Mouse (Mus musculus): Measurements from ENCODE around the gene Nkx2-3. TPM values are rescaled to one million over a fixed set of nuclear protein-coding genes. Genes with fewer than 3 reads are reported as not detected.

Gene Nkx2-3
- polyA plus RNA-seq, 1 experiment from 2014 or later, result 1.0 TPM

DNA sequence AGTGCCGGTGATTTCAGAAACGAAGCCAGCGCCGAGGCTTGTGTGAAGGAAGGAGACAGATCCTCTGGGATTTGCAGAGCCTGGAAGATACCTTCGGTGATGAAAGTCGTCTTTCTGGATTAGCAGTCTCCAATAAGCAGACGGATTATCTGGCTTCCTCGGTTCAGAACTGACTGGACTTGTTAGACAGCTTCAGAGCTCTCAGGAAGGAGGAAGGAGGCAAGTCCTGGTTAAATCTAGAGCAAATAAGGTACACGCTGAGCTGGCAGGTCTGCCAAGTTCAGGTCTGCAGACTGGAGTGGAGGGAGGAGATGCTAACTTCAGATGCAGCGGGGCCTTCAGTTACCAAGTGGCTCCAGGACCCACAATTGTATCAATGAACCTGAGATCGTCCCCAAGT, 29.7 kb downstream of the Nkx2-3 start:
- ATAC-seq, result no peak
- H3K9me3 ChIP-seq, result no peaks in the 10 kb centered on the region
- H3K4me2 ChIP-seq (replicated peaks), result no peak overlapping the region
- WGBS, result 68% methylated on average over 11 of the region's 11 CpGs
- no peaks in the 10 kb centered on the region for H3K4me1 ChIP-seq (replicated peaks)
- no peak overlapping the region for H3K4me3 ChIP-seq (replicated peaks)
- H3K27me3 ChIP-seq, result peaks cover 3% of the 10 kb centered on the region; the same call in 1 of the 2 replicates
- H3K27ac ChIP-seq, result no peak overlapping the region
- no peaks in the 10 kb centered on the region for H3K36me3 ChIP-seq
- no peak overlapping the region for H3K9ac ChIP-seq (replicated peaks)

DNA sequence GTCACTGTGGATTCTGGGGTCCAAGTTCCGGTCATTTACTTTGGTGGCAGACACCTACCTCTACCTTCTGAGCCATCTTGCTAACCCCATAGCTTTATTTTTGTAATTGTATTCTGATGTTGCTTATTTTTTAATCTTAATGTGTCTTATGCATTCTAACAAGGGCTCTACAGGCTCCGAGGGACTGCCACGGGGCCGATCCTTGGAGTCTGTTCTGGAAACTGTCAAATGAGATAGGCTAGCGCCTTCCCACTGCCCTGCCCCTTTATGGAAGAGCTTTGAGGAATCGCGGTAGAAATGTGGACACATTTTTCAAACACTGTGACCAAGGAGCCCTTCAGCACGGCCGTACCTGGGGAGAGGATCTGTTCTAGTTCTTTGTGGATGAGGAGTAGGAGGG, 30.7 kb downstream of the Nkx2-3 start:
- peaks cover 3% of the 10 kb centered on the region; the same call in 1 of the 2 replicates for H3K27me3 ChIP-seq
- 86% methylated on average over 9 of the region's 9 CpGs for WGBS
- H3K9me3 ChIP-seq, result no peaks in the 10 kb centered on the region
- H3K4me1 ChIP-seq (replicated peaks), result no peaks in the 10 kb centered on the region
- H3K36me3 ChIP-seq, result no peaks in the 10 kb centered on the region
- no peak overlapping the region for H3K27ac ChIP-seq
- H3K4me2 ChIP-seq (replicated peaks), result no peak overlapping the region
- H3K9ac ChIP-seq (replicated peaks), result no peak overlapping the region
- H3K4me3 ChIP-seq (replicated peaks), result no peak overlapping the region
- ATAC-seq, result no peak

DNA sequence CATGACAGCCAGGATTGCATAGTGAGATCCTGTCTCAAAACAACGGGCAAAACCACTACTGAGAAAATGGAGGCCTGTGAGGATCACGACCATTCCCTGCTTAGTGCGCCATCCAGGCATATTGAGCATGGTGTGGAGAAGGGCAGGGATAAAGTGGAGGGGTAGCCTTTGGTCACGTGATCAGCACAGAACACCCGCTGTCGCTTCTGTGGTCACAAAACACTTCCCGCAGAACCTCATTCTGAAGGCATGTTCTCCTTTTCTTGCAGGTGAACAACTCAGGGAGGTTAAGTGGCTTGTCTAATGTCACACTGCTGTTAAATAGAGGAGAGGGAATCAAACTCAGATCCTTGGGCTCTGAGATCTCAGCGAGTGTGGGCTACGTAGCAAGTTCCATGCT, 33.4 kb downstream of the Nkx2-3 start:
- no peak for ATAC-seq
- H3K4me2 ChIP-seq (replicated peaks), result no peak overlapping the region
- WGBS, result 92% methylated on average over 9 of the region's 9 CpGs

DNA sequence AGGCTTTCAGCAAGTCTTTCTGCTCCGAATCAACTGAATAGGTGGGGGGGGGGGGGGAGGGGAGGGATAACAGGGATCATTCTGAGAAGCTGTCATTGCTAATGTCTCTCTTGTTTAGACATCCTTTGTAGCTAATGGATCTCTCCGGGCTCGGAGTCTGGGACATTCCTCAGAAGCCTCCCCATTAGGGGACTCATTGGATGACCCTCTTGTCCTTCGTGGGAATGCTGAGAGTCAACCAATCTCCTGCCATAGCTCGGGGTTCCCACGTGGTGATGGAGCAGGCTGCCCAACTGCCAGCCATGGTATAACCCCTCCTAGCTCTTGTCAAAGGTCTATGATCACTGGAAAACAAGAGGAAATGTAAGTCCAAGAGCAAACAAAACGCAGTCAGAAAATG, 34.7 kb downstream of the Nkx2-3 start:
- no peak overlapping the region for H3K4me3 ChIP-seq (replicated peaks)
- H3K27ac ChIP-seq, result no peak overlapping the region
- H3K36me3 ChIP-seq, result no peaks in the 10 kb centered on the region
- no peak for ATAC-seq
- no peaks in the 10 kb centered on the region for H3K9me3 ChIP-seq
- no peak overlapping the region for H3K9ac ChIP-seq (replicated peaks)
- WGBS, result 73% methylated on average over 7 of the region's 7 CpGs
- H3K4me2 ChIP-seq (replicated peaks), result no peak overlapping the region
- no peaks in the 10 kb centered on the region for H3K4me1 ChIP-seq (replicated peaks)
- H3K27me3 ChIP-seq, result peaks cover 4% of the 10 kb centered on the region; the same call in 1 of the 2 replicates

More for the DNA sequence above, 33.4 kb downstream of the Nkx2-3 start:
- Histone ChIP-seq H3K4me3 (replicated peaks) (no peak overlapping the region), H3K9me3 (no peaks in the 10 kb centered on the region), H3K9ac (replicated peaks) (no peak overlapping the region), H3K27ac (no peak overlapping the region), H3K36me3 (no peaks in the 10 kb centered on the region), H3K4me1 (replicated peaks) (no peaks in the 10 kb centered on the region), H3K27me3 (0 out of 2 replicates have a peak, but pooled peaks cover 3% of the 10 kb centered on the region)

DNA sequence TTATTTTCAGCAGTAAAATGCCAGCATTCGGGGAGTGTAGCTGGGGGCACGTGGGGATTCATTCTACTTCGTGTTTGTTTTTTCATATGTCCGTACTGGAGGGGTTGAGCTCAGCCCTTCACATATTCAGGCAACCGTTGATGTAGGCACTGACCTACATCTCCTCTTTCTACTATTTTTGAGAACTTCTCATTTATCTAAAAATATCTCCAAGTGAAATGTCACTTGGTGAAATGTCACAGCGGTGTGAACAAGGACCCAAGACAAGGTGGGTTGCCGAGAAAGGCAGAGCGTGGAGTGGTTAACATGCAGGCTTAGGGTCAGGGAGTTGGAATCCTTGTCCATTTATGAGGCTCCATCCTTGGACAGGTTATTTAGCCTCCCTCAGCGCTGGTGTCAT, 35.1 kb downstream of the Nkx2-3 start:
- Histone ChIP-seq H3K9ac (replicated peaks) (no peak overlapping the region), H3K4me3 (replicated peaks) (no peak overlapping the region), H3K27ac (no peak overlapping the region), H3K27me3 (peaks cover 4% of the 10 kb centered on the region; the same call in 1 of the 2 replicates), H3K4me2 (replicated peaks) (no peak overlapping the region), H3K9me3 (no peaks in the 10 kb centered on the region), H3K4me1 (replicated peaks) (no peaks in the 10 kb centered on the region), H3K36me3 (no peaks in the 10 kb centered on the region)
- 93% methylated on average over 9 of the region's 9 CpGs for WGBS
- ATAC-seq, result no peak

DNA sequence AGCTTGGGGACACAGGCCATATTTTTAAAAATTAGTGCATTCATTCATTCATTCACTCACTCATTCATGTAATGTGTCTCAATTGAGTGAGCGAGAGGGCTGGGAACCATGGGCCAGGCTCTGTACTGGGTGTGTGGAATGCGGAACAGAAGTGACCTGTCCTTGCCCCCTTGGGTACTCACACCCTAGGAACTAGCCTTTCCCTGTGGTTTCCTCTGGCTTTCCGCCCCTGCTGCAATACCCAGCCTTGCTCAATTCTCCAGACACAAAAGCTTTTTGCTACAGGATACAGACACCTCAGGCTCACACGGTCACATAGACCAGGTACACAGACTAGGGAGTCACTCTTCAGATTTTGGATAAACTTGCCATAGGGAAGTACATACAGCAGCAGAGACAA, 36.2 kb downstream of the Nkx2-3 start:
- Histone ChIP-seq H3K4me3 (replicated peaks) (no peak overlapping the region), H3K9ac (replicated peaks) (no peak overlapping the region), H3K4me1 (replicated peaks) (no peaks in the 10 kb centered on the region), H3K27ac (no peak overlapping the region), H3K36me3 (no peaks in the 10 kb centered on the region), H3K27me3 (peaks cover 4% of the 10 kb centered on the region; the same call in 1 of the 2 replicates), H3K4me2 (replicated peaks) (no peak overlapping the region), H3K9me3 (no peaks in the 10 kb centered on the region)
- WGBS, result 91% methylated on average over 4 of the region's 4 CpGs
- ATAC-seq, result no peak

DNA sequence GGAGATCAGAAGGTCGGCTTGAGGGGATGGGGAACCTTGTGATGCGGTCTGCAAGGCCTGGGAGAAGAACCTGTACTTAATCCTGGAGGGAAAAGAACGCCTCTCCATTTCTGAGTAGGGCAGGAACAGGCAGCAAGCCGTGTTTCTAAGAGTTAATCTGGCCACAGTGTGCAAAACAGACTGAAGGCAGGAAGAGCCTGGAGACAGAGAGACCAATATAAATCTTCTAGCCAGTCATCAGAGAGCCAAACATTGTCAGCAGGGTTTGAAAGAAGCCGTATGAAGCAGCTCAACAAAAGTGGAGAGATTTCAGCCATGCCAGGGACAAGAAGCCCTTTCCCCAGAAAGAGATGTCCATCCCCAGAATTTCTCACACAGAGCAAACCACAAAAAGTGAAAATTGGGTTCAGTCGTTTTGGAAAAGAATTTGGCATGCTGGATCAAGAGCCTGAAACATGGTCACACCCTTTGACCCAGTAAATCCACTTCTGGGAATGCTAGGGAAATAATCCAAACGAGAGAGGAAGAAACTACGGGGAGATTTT, 39.2 kb downstream of the Nkx2-3 start:
- H3K36me3 ChIP-seq, result no peaks in the 10 kb centered on the region
- WGBS, result 60% methylated on average over 8 of the region's 8 CpGs

DNA sequence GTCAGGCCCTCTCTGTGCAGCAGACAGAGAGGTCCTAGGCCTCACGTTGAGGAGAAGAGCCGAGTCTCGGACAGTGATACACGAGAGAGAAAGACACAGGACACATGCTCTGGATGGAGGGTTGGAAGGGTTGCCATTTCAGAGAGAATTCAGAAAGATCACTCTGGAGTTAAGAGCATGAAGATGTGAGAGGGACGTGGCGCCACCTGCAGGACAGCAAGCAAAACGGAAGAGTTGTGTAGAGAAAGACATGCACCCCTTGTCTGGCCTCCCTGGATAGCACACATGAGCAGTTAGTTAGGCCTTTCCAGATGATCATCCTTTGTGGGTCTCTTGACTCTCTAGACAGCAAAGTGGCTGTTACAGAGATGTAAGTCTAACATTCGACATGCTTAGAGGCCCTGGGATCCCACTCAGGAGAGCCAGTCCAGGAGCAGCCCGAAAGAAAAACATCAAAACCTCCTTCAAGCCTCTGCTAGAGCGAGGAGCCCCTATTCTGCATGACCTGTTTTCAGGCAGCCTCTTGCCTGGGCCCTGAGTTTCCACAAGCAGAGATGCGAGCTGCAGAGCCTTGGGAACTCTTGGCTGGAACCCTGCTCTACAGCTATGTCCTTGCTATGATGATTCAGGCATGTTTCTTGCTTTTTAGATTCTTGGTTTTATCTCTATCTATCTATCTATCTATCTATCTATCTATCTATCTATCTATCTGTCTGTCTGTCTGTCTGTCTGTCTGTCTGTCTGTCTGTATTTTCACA, 43.8 kb downstream of the Nkx2-3 start:
- 0 out of 2 replicates have a peak, but pooled peaks have one; percentile 27 for ATAC-seq
- 41% methylated on average over 11 of the region's 11 CpGs for WGBS
- no peak overlapping the region for H3K4me3 ChIP-seq (replicated peaks)

More for the DNA sequence above, 39.2 kb downstream of the Nkx2-3 start:
- Histone ChIP-seq H3K4me3 (replicated peaks) (no peak overlapping the region), H3K27ac (no peak overlapping the region), H3K27me3 (peaks cover 4% of the 10 kb centered on the region; the same call in 1 of the 2 replicates), H3K9me3 (no peaks in the 10 kb centered on the region), H3K4me1 (replicated peaks) (no peaks in the 10 kb centered on the region), H3K4me2 (replicated peaks) (no peak overlapping the region), H3K9ac (replicated peaks) (no peak overlapping the region)
- no peak for ATAC-seq

DNA sequence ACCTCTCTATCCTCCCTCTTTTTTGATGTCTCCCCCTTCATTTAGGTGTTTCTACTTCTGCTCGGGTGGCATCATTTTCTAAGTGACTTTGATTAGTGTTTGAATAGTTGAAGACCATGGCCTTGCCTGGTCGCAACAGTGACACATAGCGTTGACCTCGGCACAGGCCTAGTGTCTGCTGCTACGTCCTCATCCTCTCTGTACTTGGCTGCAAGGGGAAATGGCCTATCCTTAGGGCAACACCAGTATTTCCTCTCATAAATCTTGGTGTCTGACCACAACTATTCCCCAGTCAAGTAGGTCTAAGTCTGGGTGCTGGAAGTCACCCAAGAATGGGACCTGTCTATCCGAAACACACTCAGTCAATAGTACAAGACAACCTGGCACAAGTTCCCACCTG, 47.5 kb downstream of the Nkx2-3 start:
- peaks cover 8% of the 10 kb centered on the region; the same call in 1 of the 2 replicates for H3K4me1 ChIP-seq (replicated peaks)
- no peak overlapping the region for H3K27ac ChIP-seq
- no peak overlapping the region for H3K4me3 ChIP-seq (replicated peaks)
- 88% methylated on average over 6 of the region's 6 CpGs for WGBS
- H3K27me3 ChIP-seq, result no peaks in the 10 kb centered on the region
- no peak overlapping the region for H3K9ac ChIP-seq (replicated peaks)
- peaks cover 16% of the 10 kb centered on the region; the same call in 1 of the 2 replicates for H3K36me3 ChIP-seq
- no peaks in the 10 kb centered on the region for H3K9me3 ChIP-seq
- no peak overlapping the region for H3K4me2 ChIP-seq (replicated peaks)
- ATAC-seq, result no peak

More for the DNA sequence above, 43.8 kb downstream of the Nkx2-3 start:
- H3K4me2 ChIP-seq (replicated peaks), result no peak overlapping the region
- H3K4me1 ChIP-seq (replicated peaks), result no peaks in the 10 kb centered on the region
- H3K27me3 ChIP-seq, result peaks cover 2% of the 10 kb centered on the region; the same call in 1 of the 2 replicates
- no peaks in the 10 kb centered on the region for H3K9me3 ChIP-seq
- H3K36me3 ChIP-seq, result no peaks in the 10 kb centered on the region
- no peak overlapping the region for H3K27ac ChIP-seq
- no peak overlapping the region for H3K9ac ChIP-seq (replicated peaks)

DNA sequence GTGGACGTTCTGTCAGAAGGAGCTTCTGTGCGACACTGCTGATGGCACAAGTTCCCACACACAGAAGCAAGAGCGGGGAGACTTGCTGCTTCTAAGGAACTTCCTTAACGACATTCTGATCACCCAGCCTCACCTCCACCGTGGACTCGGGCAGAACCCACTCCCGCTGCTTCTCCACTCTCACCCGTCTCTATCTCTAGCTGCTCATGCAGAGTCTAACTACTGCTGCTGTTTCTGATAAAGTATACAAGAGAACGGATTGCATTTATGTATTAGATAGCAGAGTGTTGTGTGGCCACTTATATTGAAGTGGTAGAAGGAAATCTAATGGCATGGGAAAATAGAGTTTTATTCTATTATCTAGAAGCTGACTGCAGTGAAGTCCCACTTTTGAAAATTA, 48.6 kb downstream of the Nkx2-3 start:
- Histone ChIP-seq H3K27ac (no peak overlapping the region), H3K4me3 (replicated peaks) (no peak overlapping the region), H3K27me3 (no peaks in the 10 kb centered on the region), H3K4me2 (replicated peaks) (no peak overlapping the region), H3K36me3 (peaks cover 16% of the 10 kb centered on the region; the same call in 1 of the 2 replicates), H3K9me3 (no peaks in the 10 kb centered on the region), H3K9ac (replicated peaks) (no peak overlapping the region), H3K4me1 (replicated peaks) (peaks cover 8% of the 10 kb centered on the region; the same call in 1 of the 2 replicates)
- no peak for ATAC-seq
- 88% methylated on average over 9 of the region's 9 CpGs for WGBS

DNA sequence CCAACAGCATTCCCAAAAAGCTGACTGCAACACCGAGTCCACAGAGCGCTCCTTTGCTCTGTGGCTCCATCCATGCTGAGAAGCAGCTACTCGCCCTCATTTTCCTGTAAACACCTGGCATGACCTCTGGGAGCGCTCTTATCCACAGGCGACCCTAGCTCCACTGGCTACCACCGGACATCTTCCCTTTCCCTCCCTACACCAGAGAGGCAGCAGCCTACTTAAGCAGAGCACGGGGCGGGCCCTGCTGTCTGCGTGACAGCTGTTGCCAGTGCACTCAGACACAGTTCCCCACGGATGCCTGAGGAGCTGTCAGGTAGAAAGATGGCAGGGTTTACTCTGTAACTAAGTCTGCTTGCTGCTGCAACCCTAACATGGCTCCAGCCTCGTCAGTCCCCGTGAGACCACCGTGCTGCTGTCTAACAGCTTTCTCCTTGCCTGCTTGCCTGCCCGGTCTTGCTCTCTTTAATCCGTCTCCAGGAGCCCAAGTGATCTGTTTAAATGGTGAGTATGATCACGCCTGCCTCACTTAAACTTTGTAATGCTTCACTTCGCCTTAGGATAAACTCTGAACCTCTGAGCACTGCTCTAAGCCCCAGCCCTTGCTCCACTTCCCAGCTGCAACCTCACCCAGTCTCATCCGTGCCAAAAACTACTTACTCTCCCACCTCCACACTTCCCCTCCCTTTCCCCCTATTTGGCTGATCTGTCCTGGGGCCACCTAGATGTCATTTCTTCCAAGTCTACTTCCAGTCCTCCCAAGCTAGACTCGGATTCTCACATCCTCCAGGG, 50.2 kb downstream of the Nkx2-3 start:
- H3K4me1 ChIP-seq (replicated peaks), result peaks cover 8% of the 10 kb centered on the region; the same call in 1 of the 2 replicates
- no peaks in the 10 kb centered on the region for H3K27me3 ChIP-seq
- H3K4me2 ChIP-seq (replicated peaks), result no peak overlapping the region; the same call in 1 of the 2 replicates
- H3K9ac ChIP-seq (replicated peaks), result no peak overlapping the region
- no peaks in the 10 kb centered on the region for H3K9me3 ChIP-seq
- peak; percentile 69 for ATAC-seq
- H3K4me3 ChIP-seq (replicated peaks), result no peak overlapping the region
- peaks cover 21% of the 10 kb centered on the region; the same call in 1 of the 2 replicates for H3K36me3 ChIP-seq
- WGBS, result 35% methylated on average over 19 of the region's 19 CpGs
- H3K27ac ChIP-seq, result no peak overlapping the region

DNA sequence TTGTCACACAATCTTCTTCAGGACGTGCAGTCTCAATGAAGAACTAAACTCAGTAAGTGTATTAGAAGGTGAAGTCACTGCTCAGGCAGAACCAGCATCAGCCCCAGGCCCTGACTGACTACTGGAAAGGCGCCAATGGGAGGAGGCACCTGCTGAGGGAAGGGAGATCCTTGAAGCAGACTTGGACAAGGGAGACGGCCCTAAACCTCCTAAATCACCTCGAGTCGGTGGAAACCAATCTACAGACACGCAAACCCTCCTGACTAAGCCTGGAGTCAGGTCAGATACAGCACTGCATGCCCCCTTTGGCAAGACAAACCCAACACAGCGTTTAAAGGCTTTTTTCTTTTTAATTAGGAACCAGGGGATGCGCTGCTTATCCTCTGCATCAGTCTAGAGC, 51.3 kb downstream of the Nkx2-3 start:
- ATAC-seq, result no peak
- H3K9me3 ChIP-seq, result no peaks in the 10 kb centered on the region
- no peaks in the 10 kb centered on the region for H3K27me3 ChIP-seq
- WGBS, result 84% methylated on average over 8 of the region's 8 CpGs
- H3K9ac ChIP-seq (replicated peaks), result no peak overlapping the region
- H3K4me3 ChIP-seq (replicated peaks), result no peak overlapping the region
- peaks cover 21% of the 10 kb centered on the region; the same call in 1 of the 2 replicates for H3K36me3 ChIP-seq
- H3K4me1 ChIP-seq (replicated peaks), result peaks cover 8% of the 10 kb centered on the region; the same call in 1 of the 2 replicates
- no peak overlapping the region for H3K27ac ChIP-seq
- H3K4me2 ChIP-seq (replicated peaks), result no peak overlapping the region
